Mouse (Mus musculus) CH12.LX (cell line): ENCODE measurements at regions not wholly inside any gene's neighbourhood (a gene's known extent, or its start where the extent isn't known, plus 50 kb on each side); places are given as distances from the start of the nearest gene placed in this dataset.
A peak's percentile ranks its signal among the peaks of the same experiment; 100 is the strongest.

Experiments used
- DNase-seq: peaks from one replicate; pipeline ENCODE4 v3.0.0-alpha.2; 2013; ENCODE audit errors: extremely low read depth
- H3K27ac ChIP-seq: 2 replicates; pipeline ENCODE4 v1.5.1; 2012; ENCODE audit warnings: low read depth, mild to moderate bottlenecking, control low read depth, moderate library complexity; ENCODE audit not compliant: insufficient read depth
- H3K27me3 ChIP-seq: replicated peaks from 2 replicates; pipeline ENCODE3; 2012; ENCODE audit warnings: inconsistent platforms
- H3K36me3 ChIP-seq, 2 experiments: replicated peaks in 1 of 2; 2 replicates each; pipeline versions ENCODE3 to v1.6.1; 2012; ENCODE audit warnings: inconsistent platforms in 1 of 2, low read length in 1 of 2, mild to moderate bottlenecking in 1 of 2, mixed read lengths in 1 of 2, moderate library complexity in 1 of 2; ENCODE audit not compliant: control insufficient read depth in 1 of 2, insufficient read depth in 1 of 2
- H3K4me1 ChIP-seq, 2 experiments: 2 replicates each; pipeline ENCODE4 v1.6.1; 2012; ENCODE audit warnings: inconsistent platforms in 1 of 2, moderate library complexity in 1 of 2; ENCODE audit not compliant: insufficient read depth in 2 of 2, control insufficient read depth in 1 of 2
- H3K4me2 ChIP-seq: 2 replicates; pipeline ENCODE4 v1.6.1; 2012; ENCODE audit warnings: low read depth, mild to moderate bottlenecking, control low read depth; ENCODE audit not compliant: poor library complexity, insufficient read depth, severe bottlenecking
- H3K4me3 ChIP-seq, 3 experiments: fragments of 150-350 bp in 1 of 3; sonication (generic) in 1 of 3; replicated peaks in 1 of 3; 2 replicates each; pipeline versions ENCODE3 to v1.5.1; 2011 to 2012; ENCODE audit warnings: low read depth in 2 of 3, low read length in 2 of 3, mild to moderate bottlenecking in 2 of 3, moderate library complexity in 2 of 3, control low read depth in 1 of 3, improper control_type of control experiment in 1 of 3, inconsistent platforms in 1 of 3, mixed read lengths in 1 of 3; ENCODE audit not compliant: poor library complexity in 1 of 3
- H3K79me2 ChIP-seq: replicated peaks from 2 replicates; pipeline ENCODE4 v1.6.1; 2012; ENCODE audit warnings: mild to moderate bottlenecking, moderate library complexity; ENCODE audit not compliant: control insufficient read depth, poor library complexity, insufficient read depth, severe bottlenecking; ENCODE audit errors: extremely low read depth
- H3K9ac ChIP-seq: 2 replicates; pipeline ENCODE4 v1.6.1; 2012; ENCODE audit warnings: low read depth, mild to moderate bottlenecking, control low read depth, moderate library complexity; ENCODE audit not compliant: insufficient read depth
- H3K9me3 ChIP-seq: replicated peaks from 2 replicates; pipeline ENCODE3; 2012; ENCODE audit warnings: low read length, inconsistent platforms, mixed read lengths
- BHLHE40 ChIP-seq: IDR thresholded peaks from 2 replicates; pipeline ENCODE4 v1.6.1; 2011; ENCODE audit warnings: mild to moderate bottlenecking, low read depth, low read length, improper control_type of control experiment
- CHD2 ChIP-seq: IDR thresholded peaks from 2 replicates; pipeline ENCODE4 v1.6.1; 2011; ENCODE audit warnings: low read length, improper control_type of control experiment
- ETS1 ChIP-seq: conservative IDR thresholded peaks from 2 replicates; pipeline ENCODE4 v1.6.1; 2012; ENCODE audit warnings: low read depth, mild to moderate bottlenecking, inconsistent platforms, low read length, improper control_type of control experiment, moderate library complexity
- IRF4 ChIP-seq: IDR thresholded peaks from 2 replicates; pipeline ENCODE4 v1.6.1; 2014; ENCODE audit warnings: low read depth, mild to moderate bottlenecking, inconsistent platforms, low read length, improper control_type of control experiment
- JUN ChIP-seq: IDR thresholded peaks from 2 replicates; pipeline ENCODE4 v1.6.1; 2011; ENCODE audit warnings: low read depth, mild to moderate bottlenecking, low read length, improper control_type of control experiment, moderate library complexity; ENCODE audit not compliant: insufficient read depth
- JUND ChIP-seq: conservative IDR thresholded peaks from 2 replicates; pipeline ENCODE4 v1.6.1; 2011; ENCODE audit warnings: low read depth, low read length, improper control_type of control experiment
- MAFK ChIP-seq: IDR thresholded peaks from 2 replicates; pipeline ENCODE4 v1.6.1; 2011; ENCODE audit warnings: low read length, improper control_type of control experiment; ENCODE audit not compliant: insufficient replicate concordance
- MEF2A ChIP-seq: IDR thresholded peaks from 2 replicates; pipeline ENCODE4 v1.6.1; 2014; ENCODE audit warnings: low read depth, mild to moderate bottlenecking, inconsistent platforms, low read length, improper control_type of control experiment, borderline replicate concordance
- NRF1 ChIP-seq: IDR thresholded peaks from 2 replicates; pipeline ENCODE4 v1.6.1; 2014; ENCODE audit warnings: low read depth, mild to moderate bottlenecking, inconsistent platforms, low read length, improper control_type of control experiment, moderate library complexity
- PAX5 ChIP-seq: IDR thresholded peaks from 2 replicates; pipeline ENCODE4 v1.6.1; 2012; ENCODE audit warnings: low read length, inconsistent platforms, mixed read lengths
- POLR2A ChIP-seq: IDR thresholded peaks from 2 replicates; pipeline ENCODE4 v1.6.1; 2011; ENCODE audit warnings: low read depth, mild to moderate bottlenecking, improper control_type of control experiment, low read length
- SMC3 ChIP-seq: IDR thresholded peaks from 2 replicates; pipeline ENCODE4 v1.6.1; 2011; ENCODE audit warnings: low read depth, low read length, improper control_type of control experiment
- TBP ChIP-seq: conservative IDR thresholded peaks from 2 replicates; pipeline ENCODE4 v1.6.1; 2011; ENCODE audit warnings: low read depth, low read length, improper control_type of control experiment
- USF2 ChIP-seq: conservative IDR thresholded peaks from 2 replicates; pipeline ENCODE4 v1.6.1; 2011; ENCODE audit warnings: low read depth, low read length, improper control_type of control experiment
- ZKSCAN1 ChIP-seq: IDR thresholded peaks from 2 replicates; pipeline ENCODE4 v1.6.1; 2012; ENCODE audit warnings: low read depth, inconsistent platforms, low read length, improper control_type of control experiment, borderline replicate concordance
- ZMIZ1 ChIP-seq: IDR thresholded peaks from 2 replicates; pipeline ENCODE4 v1.6.1; 2012; ENCODE audit warnings: low read depth, mild to moderate bottlenecking, inconsistent platforms, low read length, improper control_type of control experiment
- dilution Hi-C: fragments of 300-500 bp; cut with MboI; formaldehyde crosslinking; loops from 2 replicates; pipeline ENCODE4 v1.14.3; 2020; ENCODE audit warnings: low sequenced_read_pairs; ENCODE audit not compliant: extremely low pct_unique_long_range_greater_than_20kb, extremely low pct_ligation_motif_present
- in situ Hi-C: fragments of 300-500 bp; cut with MboI; formaldehyde crosslinking; loops from 3 replicates; pipeline ENCODE4 v1.14.3; 2019; ENCODE audit warnings: low sequenced_read_pairs, low pct_ligation_motif_present, low pct_unique_long_range_greater_than_20kb, mixed read lengths

DNA sequence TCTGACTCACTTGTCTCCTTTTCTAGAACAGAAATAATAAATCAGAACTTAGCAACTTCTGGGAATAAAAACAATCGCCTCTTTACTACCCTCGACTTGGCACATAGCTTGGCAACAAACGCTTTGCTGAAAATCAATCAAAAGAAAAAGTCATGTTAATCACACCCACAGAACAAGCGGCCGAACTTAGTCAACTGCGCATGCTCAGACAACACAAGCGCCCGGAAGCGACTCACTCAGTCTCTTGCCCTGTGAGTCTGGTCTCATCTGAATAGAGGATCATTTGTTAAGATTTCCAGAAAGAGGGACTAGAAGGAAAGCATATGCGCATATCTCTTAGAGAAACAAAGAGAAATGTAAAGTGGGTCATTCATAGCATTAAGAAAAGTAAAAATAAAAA, 375.8 kb downstream of the Gpd2 start:
- no peak overlapping the region for H3K9ac ChIP-seq
- DNase-seq = no peak
- TF ChIP-seq NRF1 (0 out of 2 replicates have a peak, but pooled peaks have one; percentile 22), ZKSCAN1 (no peak), ZMIZ1 (no peak), USF2 (no peak), CHD2 (no peak), JUN (no peak), ETS1 (no peak), SMC3 (no peak)
- TF ChIP-seq, all 38 proteins: peak for 1
- dilution Hi-C loops (no loop called here), in situ Hi-C loops (no loop called here)
- Histone ChIP-seq H3K27ac (no peak overlapping the region), H3K36me3 (no peaks in the 10 kb centered on the region), H3K9me3 (no peaks in the 10 kb centered on the region), H3K4me3 (no peak overlapping the region), H3K79me2 (no peaks in the 10 kb centered on the region), H3K4me1 (no peaks in the 10 kb centered on the region), H3K4me2 (no peak overlapping the region), H3K27me3 (no peaks in the 10 kb centered on the region)

- Histone ChIP-seq H3K27me3 (no peaks in the 10 kb centered on the region), H3K9ac (no peak overlapping the region), H3K4me1 (no peaks in the 10 kb centered on the region), H3K27ac (no peak overlapping the region), H3K36me3 (no peaks in the 10 kb centered on the region), H3K79me2 (no peaks in the 10 kb centered on the region), H3K4me3 (peak overlapping the region in 1 of 3 experiments; percentile 13), H3K9me3 (no peaks in the 10 kb centered on the region), H3K4me2 (peak overlapping the region; percentile 71; the same call in 1 of the 2 replicates)
- DNase-seq = no peak
- no peak for TF ChIP-seq ZMIZ1
- no peak for TF ChIP-seq BHLHE40
- dilution Hi-C loops = no loop called here
- in situ Hi-C loops = no loop called here
These were observed 377.2 kb downstream of the Gpd2 start for GRCm38 (mm10) chr2:57614587-57614991.

GRCm38 (mm10) chr2:57616525-57617225, 379.2 kb downstream of the Gpd2 start:
- DNase-seq = no peak
- Histone ChIP-seq H3K9ac (no peak overlapping the region), H3K4me3 (no peak overlapping the region), H3K4me2 (no peak overlapping the region), H3K4me1 (no peaks in the 10 kb centered on the region), H3K27me3 (no peaks in the 10 kb centered on the region), H3K27ac (no peak overlapping the region), H3K79me2 (no peaks in the 10 kb centered on the region), H3K36me3 (no peaks in the 10 kb centered on the region), H3K9me3 (no peaks in the 10 kb centered on the region)
- dilution Hi-C loops = no loop called here
- in situ Hi-C loops = no loop called here
- TF ChIP-seq IRF4 (no peak), POLR2A (no peak), ZKSCAN1 (no peak), TBP (no peak), CHD2 (no peak), MAFK (no peak), MEF2A (no peak), JUND (no peak), ETS1 (no peak), PAX5 (no peak), BHLHE40 (no peak)
